Mouse (Mus musculus) kidney, adult 2 months (tissue): Measurements from ENCODE around the gene Eef2k.
"Not testable (repeated sequence)": the region's sequence is repeated elsewhere in the genome, so short reads cannot be mapped to it uniquely, and the experiment has no call there.

Experiments used
- CTCF ChIP-seq: fragments of 200-500 bp; conservative IDR thresholded peaks from 2 replicates; pipeline ENCODE4 v1.5.1; 2011; ENCODE audit warnings: low read depth, mild to moderate bottlenecking, control low read depth, low read length, moderate library complexity, mixed read lengths; ENCODE audit not compliant: insufficient read depth, insufficient read length
- POLR2A ChIP-seq: fragments of 200-500 bp; IDR thresholded peaks from one replicate; pipeline ENCODE4 v1.6.1; 2011; ENCODE audit warnings: low read depth, low read length, control low read depth

DNA sequence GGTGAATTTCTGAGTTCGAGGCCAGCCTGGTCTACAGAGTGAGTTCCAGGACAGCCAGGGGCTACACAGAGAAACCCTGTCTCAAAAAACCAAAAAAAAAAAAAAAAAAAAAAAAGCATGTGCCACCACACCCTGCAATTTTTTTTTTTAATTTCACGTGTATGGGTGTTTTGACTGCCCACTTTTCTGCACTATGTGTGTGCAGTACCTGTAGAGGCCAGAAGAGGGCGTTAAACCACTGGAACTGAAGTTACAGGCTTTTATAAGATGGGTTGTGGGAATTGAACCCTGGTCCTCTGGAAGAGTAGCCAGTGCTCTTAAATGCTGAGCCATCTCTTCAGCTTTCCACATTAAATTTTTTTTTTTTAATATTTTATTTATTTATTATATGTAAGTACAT is 67.5 kb downstream of the Eef2k start:
- TF ChIP-seq POLR2A, CTCF: not testable (repeated sequence)
